ENCODE assay signal across 8 mouse cellular contexts in genomic region chr13:73345102-73345890, GRCm38 (mm10). TPM values are rescaled to one million over a fixed set of nuclear protein-coding genes. Genes with fewer than 3 reads are reported as not detected.
DNase-seq lines count a peak whose midpoint lies in the region; ATAC-seq and TF ChIP-seq lines count a peak whose summit lies in the region.

No protein-coding gene starts in this region.

- 67% methylated on average over 9 of the region's 9 CpGs for WGBS in heart, embryonic 15.5 days
- 87% methylated on average over 9 of the region's 9 CpGs for WGBS in hindbrain, embryonic 16.5 days
- 81% methylated on average over 9 of the region's 9 CpGs for WGBS in forebrain, embryonic 14.5 days

- no peaks in the 10 kb centered on the region for H3K9me3 ChIP-seq in heart, embryonic 15.5 days (replicated peaks)
- H3K9me3 ChIP-seq in G1E (replicated peaks), result peaks cover 24% of the 10 kb centered on the region
- H3K9me3 ChIP-seq in hindbrain, embryonic 16.5 days (ENCODE audit: control insufficient read depth, low read length), result no peaks in the 10 kb centered on the region
- H3K9me3 ChIP-seq in forebrain, embryonic 14.5 days (replicated peaks; ENCODE audit: control insufficient read depth, low read length), result no peaks in the 10 kb centered on the region

- H3K9ac ChIP-seq in heart, embryonic 15.5 days, result no peak overlapping the region
- no peak overlapping the region for H3K9ac ChIP-seq in hindbrain, embryonic 16.5 days (ENCODE audit: low read depth, low read length)
- no peak overlapping the region for H3K9ac ChIP-seq in forebrain, embryonic 14.5 days (ENCODE audit: low read length)

- H3K36me3 ChIP-seq in heart, embryonic 15.5 days, result no peaks in the 10 kb centered on the region
- H3K36me3 ChIP-seq in G1E (replicated peaks), result no peaks in the 10 kb centered on the region
- H3K36me3 ChIP-seq in hindbrain, embryonic 16.5 days (ENCODE audit: control insufficient read depth, insufficient read depth, low read length), result no peaks in the 10 kb centered on the region
- H3K36me3 ChIP-seq in forebrain, embryonic 14.5 days (ENCODE audit: control insufficient read depth, insufficient read depth, low read length), result no peaks in the 10 kb centered on the region

- no peak overlapping the region for H3K4me3 ChIP-seq in heart, embryonic 15.5 days
- H3K4me3 ChIP-seq in G1E (ENCODE audit: low read depth, low read length), result no peak overlapping the region
- no peak overlapping the region for H3K4me3 ChIP-seq in hindbrain, embryonic 16.5 days (ENCODE audit: low read length)
- no peak overlapping the region for H3K4me3 ChIP-seq in forebrain, embryonic 14.5 days (ENCODE audit: low read depth, low read length)

- no peak for ATAC-seq in heart, embryonic 15.5 days (replicated peaks; ENCODE audit: insufficient number of reproducible peaks, insufficient read depth, low FRiP score, low read depth)
- no peak for ATAC-seq in G1E (ENCODE audit: extremely low read depth, insufficient number of reproducible peaks, low FRiP score, poor library complexity, severe bottlenecking)
- ATAC-seq in hematopoietic stem cell, adult 5-6 weeks (replicated peaks in 1 of 2; ENCODE audit: insufficient read depth in 1 of 2, low FRiP score in 2 of 2, low TSS enrichment in 1 of 2, low read depth in 1 of 2, poor library complexity in 2 of 2, severe bottlenecking in 2 of 2), result peak; percentile 56 to 62; a peak in 1 of 4 replicates
- no peak for ATAC-seq in hindbrain, embryonic 16.5 days
- no peak for ATAC-seq in forebrain, embryonic 14.5 days

- peak; percentile 33; the same call in 1 of the 2 replicates for TF ChIP-seq CTCF in G1E (IDR thresholded peaks at IDR 0.05; ENCODE audit: low read depth, low read length)

- H3K27me3 ChIP-seq in heart, embryonic 15.5 days, result no peaks in the 10 kb centered on the region
- H3K27me3 ChIP-seq in G1E (ENCODE audit: insufficient read depth, low read length), result no peaks in the 10 kb centered on the region
- H3K27me3 ChIP-seq in hindbrain, embryonic 16.5 days (replicated peaks; ENCODE audit: control insufficient read depth, insufficient read depth, low read length), result no peaks in the 10 kb centered on the region
- H3K27me3 ChIP-seq in forebrain, embryonic 14.5 days (replicated peaks; ENCODE audit: control insufficient read depth, insufficient read depth, low read length), result no peaks in the 10 kb centered on the region

- H3K4me2 ChIP-seq in heart, embryonic 15.5 days, result peak overlapping the region; percentile 41; the same call in 1 of the 2 replicates
- H3K4me2 ChIP-seq in hindbrain, embryonic 16.5 days (ENCODE audit: low read length), result no peak overlapping the region
- H3K4me2 ChIP-seq in forebrain, embryonic 14.5 days (ENCODE audit: low read length), result no peak overlapping the region

- no peak for DNase-seq in heart, postnatal 36 days
- DNase-seq in 416B (ENCODE audit: low read depth) (peak; percentile 65), G1E (ENCODE audit: low spot score) (no peak)
- no peak for DNase-seq in left cerebral cortex, postnatal 4 days
- no peak for DNase-seq in forebrain, embryonic 14.5 days (ENCODE audit: low spot score)

- H3K4me1 ChIP-seq in heart, embryonic 15.5 days (replicated peaks), result 0 out of 2 replicates have a peak, but pooled peaks cover 5% of the 10 kb centered on the region
- no peaks in the 10 kb centered on the region for H3K4me1 ChIP-seq in G1E (ENCODE audit: insufficient read depth, low read depth, low read length)
- no peaks in the 10 kb centered on the region for H3K4me1 ChIP-seq in hindbrain, embryonic 16.5 days (ENCODE audit: control insufficient read depth, insufficient read depth, low read depth, low read length)
- H3K4me1 ChIP-seq in forebrain, embryonic 14.5 days (ENCODE audit: control insufficient read depth, insufficient read depth, low read length), result no peaks in the 10 kb centered on the region

- H3K27ac ChIP-seq in heart, embryonic 15.5 days, result 0 out of 2 replicates have a peak overlapping the region, but pooled peaks have one; percentile 77
- no peak overlapping the region for H3K27ac ChIP-seq in hindbrain, embryonic 16.5 days (ENCODE audit: low read depth, low read length)
- H3K27ac ChIP-seq in forebrain, embryonic 14.5 days (ENCODE audit: low read depth, low read length), result no peak overlapping the region

- intact Hi-C loops in heart, postnatal 36 days (cut with DNase I), result no loop called here
- intact Hi-C loops in left cerebral cortex, postnatal 4 days (cut with DNase I), result no loop called here

RNA-seq across cellular contexts. Expression of gene Ndufs6, which starts 17.0 kb away (rescaled TPM):
- 637 and 761 TPM in 2 replicates for polyA plus RNA-seq in heart, embryonic 15.5 days (2015; fragmentation: Nextera tagmentation; extraction: Ambion mirVana)
- 1,000 to 10,000 TPM; 1,205 to 1,240 TPM for total RNA-seq in heart, postnatal 36 days (2021)
- 36.3 and 52.3 TPM in 2 replicates for total RNA-seq in G1E (2014; fragmentation: Nextera tagmentation)
- 41.8 and 45.9 TPM in 2 replicates for total RNA-seq in G1E (2017)
- 88.3 and 134 TPM in 2 replicates for polyA plus RNA-seq in G1E (2012)
- 71.9 and 91.8 TPM in 2 replicates for total RNA-seq in hematopoietic stem cell, adult 5-6 weeks (2017)
- 415 and 483 TPM in 2 replicates for polyA plus RNA-seq in hindbrain, embryonic 16.5 days (2015; fragmentation: Nextera tagmentation; extraction: Ambion mirVana)
- total RNA-seq in left cerebral cortex, postnatal 4 days (2021), result 100 to 1,000 TPM; 126 to 131 TPM
- polyA plus RNA-seq in forebrain, embryonic 14.5 days (2014; fragmentation: Nextera tagmentation; extraction: Ambion mirVana), result 330 and 443 TPM in 2 replicates

RNA-seq across cellular contexts. Expression of gene Mrpl36, which starts 17.0 kb away (rescaled TPM):
- polyA plus RNA-seq in heart, embryonic 15.5 days (2015; fragmentation: Nextera tagmentation; extraction: Ambion mirVana), result 117 and 140 TPM in 2 replicates
- total RNA-seq in heart, postnatal 36 days (2021), result 10 to 100 TPM; 50.3 to 54.0 TPM
- 56.7 and 58.3 TPM in 2 replicates for total RNA-seq in G1E (2014; fragmentation: Nextera tagmentation)
- total RNA-seq in G1E (2017), result 37.3 and 44.0 TPM in 2 replicates
- 29.4 and 30.5 TPM in 2 replicates for polyA plus RNA-seq in G1E (2012)
- total RNA-seq in hematopoietic stem cell, adult 5-6 weeks (2017), result 31.8 and 32.6 TPM in 2 replicates
- 72.4 and 80.5 TPM in 2 replicates for polyA plus RNA-seq in hindbrain, embryonic 16.5 days (2015; fragmentation: Nextera tagmentation; extraction: Ambion mirVana)
- total RNA-seq in left cerebral cortex, postnatal 4 days (2021), result 10 to 100 TPM; 26.7 to 31.2 TPM
- polyA plus RNA-seq in forebrain, embryonic 14.5 days (2014; fragmentation: Nextera tagmentation; extraction: Ambion mirVana), result 94.9 and 113 TPM in 2 replicates

Comparison
In these comparisons a context has a peak if more than half of its experiments do, and no peak if none do; other contexts are left out.
1. ATAC-seq: peak in hematopoietic stem cell, adult 5-6 weeks (2 of 2); none in heart, embryonic 15.5 days (single experiment), G1E (single experiment), hindbrain, embryonic 16.5 days (single experiment) and forebrain, embryonic 14.5 days (single experiment).
2. RNA of gene Ndufs6, which starts 17.0 kb away (total RNA-seq): 1,205 to 1,240 TPM in heart, postnatal 36 days; 126 to 131 TPM in left cerebral cortex, postnatal 4 days, 71.9 to 91.8 TPM in hematopoietic stem cell, adult 5-6 weeks and 36.3 to 52.3 TPM in G1E; every median in the first group is over 4 times any median in the second.